Mouse (Mus musculus) intestine, postnatal 0 days (tissue): ENCODE measurements around the gene Bcat2. TPM values are rescaled to one million over a fixed set of nuclear protein-coding genes. Genes with fewer than 3 reads are reported as not detected.
A peak's percentile ranks its signal among the peaks of the same experiment; 100 is the strongest.

Experiments used
- ATAC-seq: fragments of 200-750 bp; cut with Nextera tagmentation; 2 replicates; pipeline ENCODE4 v1.8.0; 2017; ENCODE audit warnings: mild to moderate bottlenecking, moderate TSS enrichment, moderate library complexity
- H3K27ac ChIP-seq: fragments of 300-500 bp; sonication (generic); 2 replicates; pipeline ENCODE4 v1.5.1; 2014; ENCODE audit warnings: mild to moderate bottlenecking, low read depth, low read length, moderate library complexity
- H3K27me3 ChIP-seq: fragments of 300-500 bp; sonication (generic); replicated peaks from 2 replicates; pipeline ENCODE4 v1.6.1; 2014; ENCODE audit warnings: low read length, mixed read lengths; ENCODE audit not compliant: control insufficient read depth, insufficient read depth
- H3K36me3 ChIP-seq: fragments of 300-500 bp; sonication (generic); 2 replicates; pipeline ENCODE4 v1.6.1; 2014; ENCODE audit warnings: mild to moderate bottlenecking, moderate library complexity; ENCODE audit not compliant: control insufficient read depth, insufficient read depth
- H3K4me1 ChIP-seq: fragments of 300-500 bp; sonication (generic); replicated peaks from 2 replicates; pipeline ENCODE4 v1.6.1; 2014; ENCODE audit warnings: antibody characterized with exemption, low read length, mixed read lengths; ENCODE audit not compliant: control insufficient read depth, insufficient read depth
- H3K4me2 ChIP-seq: fragments of 300-500 bp; sonication (generic); replicated peaks from 2 replicates; pipeline ENCODE4 v1.6.1; 2014; ENCODE audit warnings: low read depth, mild to moderate bottlenecking, moderate library complexity
- H3K4me3 ChIP-seq: fragments of 300-500 bp; sonication (generic); 2 replicates; pipeline ENCODE4 v1.5.1; 2014; ENCODE audit warnings: low read depth, low read length
- H3K9ac ChIP-seq: fragments of 300-500 bp; sonication (generic); 2 replicates; pipeline ENCODE4 v1.6.1; 2014; ENCODE audit warnings: mild to moderate bottlenecking, low read depth, low read length
- H3K9me3 ChIP-seq: fragments of 300-500 bp; sonication (generic); 2 replicates; pipeline ENCODE4 v1.6.1; 2016; ENCODE audit warnings: mixed run types; ENCODE audit not compliant: control insufficient read depth
- CTCF ChIP-seq: sonication (generic); IDR thresholded peaks from 2 replicates; pipeline ENCODE4 v1.5.1; 2016; ENCODE audit warnings: low read depth, mild to moderate bottlenecking, control low read depth, antibody characterized with exemption, moderate library complexity
- WGBS: fragments of 180-500 bp; shearing (Covaris S2); extraction: QIAGEN DNeasy Blood & Tissue Kit; methylation state at CpG from one replicate; pipeline ENCODE4 v1.1.7; 2014; 5-methylcytosine and 5-hydroxymethylcytosine counted together
- polyA plus RNA-seq: library from polyadenylated mRNA; unstranded; fragments of >200 nt; fragmentation: Nextera tagmentation; extraction: Ambion mirVana; gene quantifications from 2 replicates; pipeline ENCODE4 v1.2.1, GENCODE M21; 2015

Gene Bcat2
- polyA plus RNA-seq, 1 experiment from 2014 or later: 18.6 TPM

DNA sequence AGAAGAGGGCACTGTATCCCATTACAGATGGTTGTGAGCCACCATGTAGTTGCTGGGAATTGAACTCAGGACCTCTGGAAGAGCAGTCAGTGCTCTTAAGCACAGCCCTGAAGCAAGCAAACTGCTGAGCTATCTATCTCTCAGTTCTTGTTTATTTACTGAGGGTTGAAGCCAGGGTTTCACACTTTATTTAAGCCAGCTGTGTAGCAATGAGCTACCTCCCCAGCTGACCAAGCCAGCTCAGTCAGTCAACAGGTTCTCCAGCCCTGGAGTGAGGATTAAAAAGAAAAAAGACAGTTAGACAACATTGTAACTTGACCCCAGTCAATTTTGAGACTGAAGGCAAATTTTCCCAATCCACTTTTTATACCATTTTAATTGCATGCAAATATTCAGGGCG is 34.3 kb upstream of the Bcat2 start:
- Histone ChIP-seq H3K9ac (no peak overlapping the region), H3K9me3 (no peaks in the 10 kb centered on the region), H3K27ac (no peak overlapping the region), H3K4me1 (no peaks in the 10 kb centered on the region), H3K36me3 (no peaks in the 10 kb centered on the region), H3K27me3 (no peaks in the 10 kb centered on the region), H3K4me2 (no peak overlapping the region), H3K4me3 (no peak overlapping the region)
- no peak for ATAC-seq
- 0 out of 2 replicates have a peak, but pooled peaks have one; percentile 18 for TF ChIP-seq CTCF
- 88% methylated on average over 1 of the region's 1 CpGs for WGBS

DNA sequence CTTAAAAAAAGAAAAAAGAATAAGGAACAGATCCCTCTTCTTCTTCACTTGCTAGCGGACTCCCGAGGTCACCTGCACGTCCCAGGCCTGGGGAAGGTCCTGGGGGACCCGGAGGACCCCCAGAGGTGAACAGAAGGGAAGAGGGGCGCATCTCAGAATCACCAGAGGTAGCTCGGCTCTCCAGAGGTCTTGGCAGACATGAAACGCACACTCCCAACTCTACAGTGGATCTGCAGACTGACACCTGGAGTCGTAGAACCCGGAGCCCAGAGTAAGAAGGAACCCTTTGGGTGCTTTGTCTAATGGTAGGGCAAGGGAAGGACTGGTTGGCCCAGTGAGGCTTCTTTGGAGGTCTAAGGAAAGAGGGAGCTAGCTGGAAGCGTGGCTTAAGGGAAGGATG is 32.4 kb upstream of the Bcat2 start:
- Histone ChIP-seq H3K9ac (0 out of 2 replicates have a peak overlapping the region, but pooled peaks have one; percentile 48), H3K4me3 (peak overlapping the region; percentile 49; the same call in 1 of the 2 replicates), H3K36me3 (no peaks in the 10 kb centered on the region), H3K27me3 (no peaks in the 10 kb centered on the region), H3K27ac (no peak overlapping the region), H3K4me2 (peak overlapping the region; percentile 88), H3K4me1 (no peaks in the 10 kb centered on the region), H3K9me3 (no peaks in the 10 kb centered on the region)
- ATAC-seq: no peak
- TF ChIP-seq CTCF: no peak
- WGBS: 83% methylated on average over 10 of the region's 10 CpGs

- H3K4me3 ChIP-seq: peak overlapping the region; percentile 49
- H3K4me2 ChIP-seq: peak overlapping the region; percentile 88
- peak; percentile 65 for TF ChIP-seq CTCF
- no peak overlapping the region for H3K27ac ChIP-seq
- WGBS: 4% methylated on average over 29 of the region's 29 CpGs
- H3K9ac ChIP-seq: peak overlapping the region; percentile 48
- no peaks in the 10 kb centered on the region for H3K36me3 ChIP-seq
- no peaks in the 10 kb centered on the region for H3K9me3 ChIP-seq
- no peaks in the 10 kb centered on the region for H3K4me1 ChIP-seq
- peak; percentile 72 for ATAC-seq
- H3K27me3 ChIP-seq: no peaks in the 10 kb centered on the region
These were observed 31.6 kb upstream of the Bcat2 start for GRCm38 (mm10) chr7:45538163-45539041.

GRCm38 (mm10) chr7:45539095-45539494 is 30.9 kb upstream of the Bcat2 start:
- Histone ChIP-seq H3K4me3 (no peak overlapping the region), H3K9ac (no peak overlapping the region), H3K36me3 (no peaks in the 10 kb centered on the region), H3K4me2 (peak overlapping the region; percentile 88; the same call in 1 of the 2 replicates), H3K27ac (no peak overlapping the region), H3K4me1 (no peaks in the 10 kb centered on the region), H3K27me3 (no peaks in the 10 kb centered on the region), H3K9me3 (no peaks in the 10 kb centered on the region)
- 76% methylated on average over 3 of the region's 3 CpGs for WGBS
- TF ChIP-seq CTCF: no peak
- peak; percentile 3; the same call in 1 of the 2 replicates for ATAC-seq

- Histone ChIP-seq H3K4me3 (no peak overlapping the region), H3K4me1 (no peaks in the 10 kb centered on the region), H3K27ac (no peak overlapping the region), H3K36me3 (no peaks in the 10 kb centered on the region), H3K27me3 (no peaks in the 10 kb centered on the region), H3K9me3 (no peaks in the 10 kb centered on the region), H3K9ac (no peak overlapping the region), H3K4me2 (no peak overlapping the region)
- no peak for ATAC-seq
- 68% methylated on average over 2 of the region's 2 CpGs for WGBS
- TF ChIP-seq CTCF: no peak
These were observed 29.7 kb upstream of the Bcat2 start for GRCm38 (mm10) chr7:45540213-45540612.

GRCm38 (mm10) chr7:45544525-45544924 is 25.4 kb upstream of the Bcat2 start:
- WGBS: 97% methylated on average over 1 of the region's 1 CpGs
- Histone ChIP-seq H3K9me3 (no peaks in the 10 kb centered on the region), H3K4me1 (no peaks in the 10 kb centered on the region), H3K27ac (no peak overlapping the region), H3K27me3 (no peaks in the 10 kb centered on the region), H3K9ac (no peak overlapping the region), H3K36me3 (no peaks in the 10 kb centered on the region), H3K4me3 (no peak overlapping the region), H3K4me2 (no peak overlapping the region)
- no peak for ATAC-seq
- TF ChIP-seq CTCF: peak; percentile 32
